Comparison of ENCODE assay signal across 8 mouse cellular contexts in genomic region chr11:87778100-87778765, GRCm38 (mm10). TPM values are rescaled to one million over a fixed set of nuclear protein-coding genes. Genes with fewer than 3 reads are reported as not detected.
DNase-seq lines count a peak whose midpoint lies in the region; ATAC-seq and TF ChIP-seq lines count a peak whose summit lies in the region.

No protein-coding gene starts in this region.

- no peak overlapping the region for H3K27ac ChIP-seq in forebrain, embryonic 14.5 days (ENCODE audit: low read depth, low read length)
- H3K27ac ChIP-seq in kidney, adult 2 months (ENCODE audit: insufficient read depth, low read depth, low read length) = peak overlapping the region; percentile 55
- H3K27ac ChIP-seq in limb, embryonic 15.5 days = no peak overlapping the region
- no peak overlapping the region for H3K27ac ChIP-seq in midbrain, embryonic 14.5 days (replicated peaks; ENCODE audit: low read depth, low read length)
- H3K27ac ChIP-seq in testis, adult 2 months (ENCODE audit: control insufficient read depth, insufficient read depth, low read depth, low read length) = no peak overlapping the region

- peak overlapping the region; percentile 28 for H3K4me3 ChIP-seq in forebrain, embryonic 14.5 days (ENCODE audit: low read depth, low read length)
- peak overlapping the region; percentile 49 for H3K4me3 ChIP-seq in kidney, adult 2 months (ENCODE audit: insufficient read depth, low read depth, low read length)
- peak overlapping the region; percentile 45 for H3K4me3 ChIP-seq in limb, embryonic 15.5 days
- H3K4me3 ChIP-seq in midbrain, embryonic 14.5 days (replicated peaks; ENCODE audit: low read depth, low read length) = peak overlapping the region; percentile 10; the same call in 1 of the 2 replicates
- H3K4me3 ChIP-seq in testis, adult 2 months (ENCODE audit: control insufficient read depth, low read depth, low read length) = peak overlapping the region; percentile 33

- no peaks in the 10 kb centered on the region for H3K27me3 ChIP-seq in forebrain, embryonic 14.5 days (replicated peaks; ENCODE audit: control insufficient read depth, insufficient read depth, low read length)
- H3K27me3 ChIP-seq in kidney, adult 2 months (replicated peaks; ENCODE audit: control insufficient read depth, insufficient read depth, low read length) = no peaks in the 10 kb centered on the region
- H3K27me3 ChIP-seq in limb, embryonic 15.5 days = no peaks in the 10 kb centered on the region
- H3K27me3 ChIP-seq in midbrain, embryonic 14.5 days (ENCODE audit: control insufficient read depth, insufficient read depth, low read length) = no peaks in the 10 kb centered on the region
- peaks cover 4% of the 10 kb centered on the region; the same call in 1 of the 2 replicates for H3K27me3 ChIP-seq in testis, adult 2 months (ENCODE audit: control insufficient read depth, insufficient read depth, low read length)

- TF ChIP-seq POLR2A in kidney, adult 2 months (IDR thresholded peaks at IDR 0.05; ENCODE audit: low read depth, low read length) = peak; percentile 38
- no peak for TF ChIP-seq POLR2A in testis, adult 2 months (IDR thresholded peaks at IDR 0.05; ENCODE audit: control insufficient read depth, low read depth, low read length)

- H3K4me1 ChIP-seq in forebrain, embryonic 14.5 days (ENCODE audit: control insufficient read depth, insufficient read depth, low read length) = peaks cover 6% of the 10 kb centered on the region; the same call in 1 of the 2 replicates
- H3K4me1 ChIP-seq in kidney, adult 2 months (ENCODE audit: control insufficient read depth, insufficient read depth, low read length) = no peaks in the 10 kb centered on the region
- H3K4me1 ChIP-seq in limb, embryonic 15.5 days = peaks cover 16% of the 10 kb centered on the region
- H3K4me1 ChIP-seq in midbrain, embryonic 14.5 days (ENCODE audit: control insufficient read depth, insufficient read depth, low read length) = no peaks in the 10 kb centered on the region
- H3K4me1 ChIP-seq in testis, adult 2 months (ENCODE audit: control insufficient read depth, insufficient read depth, low read length) = peaks cover 14% of the 10 kb centered on the region

- H3K4me2 ChIP-seq in forebrain, embryonic 14.5 days (ENCODE audit: low read length) = peak overlapping the region; percentile 59
- H3K4me2 ChIP-seq in limb, embryonic 15.5 days = peak overlapping the region; percentile 88
- peak overlapping the region; percentile 50 for H3K4me2 ChIP-seq in midbrain, embryonic 14.5 days (ENCODE audit: low read length)

- peak overlapping the region; percentile 58 for H3K9ac ChIP-seq in forebrain, embryonic 14.5 days (ENCODE audit: low read length)
- H3K9ac ChIP-seq in limb, embryonic 15.5 days = peak overlapping the region; percentile 29
- H3K9ac ChIP-seq in midbrain, embryonic 14.5 days (replicated peaks; ENCODE audit: low read length) = no peak overlapping the region; the same call in 1 of the 2 replicates

- WGBS in forebrain, embryonic 14.5 days = 5% methylated on average over 29 of the region's 32 CpGs
- 4% methylated on average over 32 of the region's 32 CpGs for WGBS in kidney, adult 2 months
- WGBS in limb, embryonic 15.5 days = 6% methylated on average over 32 of the region's 32 CpGs
- WGBS in midbrain, embryonic 14.5 days = 11% methylated on average over 32 of the region's 32 CpGs

- no peak for ATAC-seq in CD4-positive, CD25-positive, alpha-beta regulatory T cell, adult 4 months
- ATAC-seq in cerebellum, adult (ENCODE audit: insufficient number of reproducible peaks, low FRiP score, low TSS enrichment) = peak; percentile 65
- ATAC-seq in forebrain, embryonic 14.5 days = peak; percentile 89
- ATAC-seq in limb, embryonic 15.5 days (ENCODE audit: insufficient number of reproducible peaks, low FRiP score, low TSS enrichment, low read depth) = peak; percentile 65
- ATAC-seq in midbrain, embryonic 14.5 days (ENCODE audit: low FRiP score, low TSS enrichment) = peak; percentile 48; the same call in 1 of the 2 replicates

- H3K9me3 ChIP-seq in forebrain, embryonic 14.5 days (replicated peaks; ENCODE audit: control insufficient read depth, low read length) = no peaks in the 10 kb centered on the region
- H3K9me3 ChIP-seq in limb, embryonic 15.5 days = no peaks in the 10 kb centered on the region
- H3K9me3 ChIP-seq in midbrain, embryonic 14.5 days (ENCODE audit: control insufficient read depth, low read length) = no peaks in the 10 kb centered on the region

- DNase-seq in CD4-positive, CD25-positive, alpha-beta regulatory T cell, adult 2 months (ENCODE audit: low read depth, low spot score) = peak; percentile 38
- peak; percentile 66 for DNase-seq in forebrain, embryonic 14.5 days (ENCODE audit: low spot score)
- peak; percentile 90 for DNase-seq in kidney, adult 2 months
- peak; percentile 62 for DNase-seq in midbrain, embryonic 14.5 days

- no peak for TF ChIP-seq CTCF in kidney, adult 2 months (conservative IDR thresholded peaks at IDR 0.05; ENCODE audit: insufficient read depth, insufficient read length, low read depth, low read length)
- TF ChIP-seq CTCF in testis, adult 2 months (IDR thresholded peaks at IDR 0.05; ENCODE audit: control insufficient read depth, insufficient read depth, insufficient replicate concordance, low read depth, low read length) = no peak

- H3K36me3 ChIP-seq in forebrain, embryonic 14.5 days (ENCODE audit: control insufficient read depth, insufficient read depth, low read length) = peaks cover 39% of the 10 kb centered on the region
- H3K36me3 ChIP-seq in kidney, adult 2 months (ENCODE audit: control insufficient read depth, insufficient read depth, low read length) = no peaks in the 10 kb centered on the region
- H3K36me3 ChIP-seq in limb, embryonic 15.5 days = no peaks in the 10 kb centered on the region
- peaks cover 69% of the 10 kb centered on the region for H3K36me3 ChIP-seq in midbrain, embryonic 14.5 days (ENCODE audit: control insufficient read depth, insufficient read depth, low read length)
- no peaks in the 10 kb centered on the region for H3K36me3 ChIP-seq in testis, adult 2 months (ENCODE audit: control insufficient read depth, insufficient read depth, low read length)

RNA-seq across cellular contexts. Expression of gene Mpo, which starts 15.1 kb away (rescaled TPM):
- not detected for polyA plus RNA-seq in CD4-positive, CD25-positive, alpha-beta regulatory T cell, adult 4 months (2017; shearing (Covaris generic))
- 0.22 and 0.23 TPM in 2 replicates for polyA plus RNA-seq in forebrain, embryonic 14.5 days (2014; fragmentation: Nextera tagmentation; extraction: Ambion mirVana)
- 0.05 TPM in 1 of 2 replicates, not detected in the other for polyA plus RNA-seq in kidney, adult 2 months (2012; rRNA removed)
- polyA plus RNA-seq in limb, embryonic 15.5 days (2015; fragmentation: Nextera tagmentation; extraction: Ambion mirVana) = 1.1 and 1.5 TPM in 2 replicates
- 0.47 TPM in 1 of 2 replicates, not detected in the other for polyA plus RNA-seq in midbrain, embryonic 14.5 days (2014; fragmentation: Nextera tagmentation; extraction: Ambion mirVana)
- 1.9 and 5.5 TPM in 2 replicates for polyA plus RNA-seq in testis, adult 2 months (2012; rRNA removed)

RNA-seq across cellular contexts. Expression of gene Tspoap1, which starts 17.9 kb away (rescaled TPM):
- 1 to 10 TPM; 3.1 to 3.7 TPM for polyA plus RNA-seq in CD4-positive, CD25-positive, alpha-beta regulatory T cell, adult 4 months (2017; shearing (Covaris generic))
- polyA plus RNA-seq in forebrain, embryonic 14.5 days (2014; fragmentation: Nextera tagmentation; extraction: Ambion mirVana) = 13.5 and 20.2 TPM in 2 replicates
- polyA plus RNA-seq in kidney, adult 2 months (2012; rRNA removed) = 3.1 and 4.2 TPM in 2 replicates
- polyA plus RNA-seq in limb, embryonic 15.5 days (2015; fragmentation: Nextera tagmentation; extraction: Ambion mirVana) = 1.4 and 1.5 TPM in 2 replicates
- polyA plus RNA-seq in midbrain, embryonic 14.5 days (2014; fragmentation: Nextera tagmentation; extraction: Ambion mirVana) = 54.5 and 63.4 TPM in 2 replicates
- 10.3 and 11.8 TPM in 2 replicates for polyA plus RNA-seq in testis, adult 2 months (2012; rRNA removed)

RNA-seq across cellular contexts. Expression of gene Supt4a, which starts 40.9 kb away (rescaled TPM):
- polyA plus RNA-seq in CD4-positive, CD25-positive, alpha-beta regulatory T cell, adult 4 months (2017; shearing (Covaris generic)) = 100 to 1,000 TPM; 346 to 405 TPM
- 160 and 203 TPM in 2 replicates for polyA plus RNA-seq in forebrain, embryonic 14.5 days (2014; fragmentation: Nextera tagmentation; extraction: Ambion mirVana)
- polyA plus RNA-seq in kidney, adult 2 months (2012; rRNA removed) = 96.9 and 135 TPM in 2 replicates
- polyA plus RNA-seq in limb, embryonic 15.5 days (2015; fragmentation: Nextera tagmentation; extraction: Ambion mirVana) = 135 and 155 TPM in 2 replicates
- 150 and 163 TPM in 2 replicates for polyA plus RNA-seq in midbrain, embryonic 14.5 days (2014; fragmentation: Nextera tagmentation; extraction: Ambion mirVana)
- polyA plus RNA-seq in testis, adult 2 months (2012; rRNA removed) = 50.9 and 54.9 TPM in 2 replicates

RNA-seq across cellular contexts. Expression of gene Lpo, which starts 49.9 kb away (rescaled TPM):
- polyA plus RNA-seq in CD4-positive, CD25-positive, alpha-beta regulatory T cell, adult 4 months (2017; shearing (Covaris generic)) = not detected
- polyA plus RNA-seq in forebrain, embryonic 14.5 days (2014; fragmentation: Nextera tagmentation; extraction: Ambion mirVana) = 0.53 and 0.62 TPM in 2 replicates
- polyA plus RNA-seq in kidney, adult 2 months (2012; rRNA removed) = 0.22 and 0.50 TPM in 2 replicates
- 0.11 and 0.12 TPM in 2 replicates for polyA plus RNA-seq in limb, embryonic 15.5 days (2015; fragmentation: Nextera tagmentation; extraction: Ambion mirVana)
- 1.3 and 1.7 TPM in 2 replicates for polyA plus RNA-seq in midbrain, embryonic 14.5 days (2014; fragmentation: Nextera tagmentation; extraction: Ambion mirVana)
- 4.9 and 11.1 TPM in 2 replicates for polyA plus RNA-seq in testis, adult 2 months (2012; rRNA removed)

Comparison
In these comparisons a context has a peak if more than half of its experiments do, and no peak if none do; other contexts are left out.
1. DNase-seq: peak in every context shown above with its lines; median percentile 90 in kidney, adult 2 months; 66 in forebrain, embryonic 14.5 days; 62 in midbrain, embryonic 14.5 days; 38 in CD4-positive, CD25-positive, alpha-beta regulatory T cell, adult 2 months.